Mouse (Mus musculus): ENCODE measurements at regions not wholly inside any gene's neighbourhood (a gene's known extent, or its start where the extent isn't known, plus 50 kb on each side); places are given as distances from the start of the nearest gene placed in this dataset.
A peak's percentile ranks its signal among the peaks of the same experiment; 100 is the strongest.

DNA sequence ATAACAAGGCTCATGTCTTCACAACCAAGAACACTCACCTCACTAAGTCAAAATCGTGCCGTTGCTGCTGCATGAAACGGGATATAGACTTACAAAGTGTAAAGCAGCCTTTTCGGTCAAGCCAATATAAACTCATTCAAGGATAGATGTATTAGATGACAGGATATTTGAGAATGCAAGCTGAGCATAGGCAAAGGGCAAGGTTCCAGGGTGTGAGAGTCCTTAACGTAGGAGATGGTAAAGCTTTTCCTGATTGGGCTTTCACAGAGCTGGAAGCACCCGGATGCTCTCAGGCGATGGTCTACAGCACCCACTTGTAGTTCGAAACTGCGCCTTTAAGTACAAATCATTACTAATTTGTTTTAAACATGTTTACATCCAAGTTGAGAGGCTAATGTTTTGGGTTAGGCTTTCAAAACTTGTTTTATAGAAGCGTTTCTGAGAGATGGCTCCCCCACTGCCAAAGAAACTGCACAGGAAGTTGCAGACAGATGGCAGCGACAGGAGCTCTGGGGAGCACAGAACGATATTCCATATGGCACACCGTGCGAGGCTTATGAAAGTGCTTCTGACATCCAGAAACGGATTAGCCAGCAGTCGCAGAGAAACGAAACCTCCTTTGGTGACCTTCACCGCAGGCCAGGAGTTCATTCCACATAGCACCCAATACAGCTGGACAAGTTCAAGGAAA, 54.1 kb upstream of the Rell1 start:
- DNase-seq (ENCODE audit: low spot score): no peak

DNA sequence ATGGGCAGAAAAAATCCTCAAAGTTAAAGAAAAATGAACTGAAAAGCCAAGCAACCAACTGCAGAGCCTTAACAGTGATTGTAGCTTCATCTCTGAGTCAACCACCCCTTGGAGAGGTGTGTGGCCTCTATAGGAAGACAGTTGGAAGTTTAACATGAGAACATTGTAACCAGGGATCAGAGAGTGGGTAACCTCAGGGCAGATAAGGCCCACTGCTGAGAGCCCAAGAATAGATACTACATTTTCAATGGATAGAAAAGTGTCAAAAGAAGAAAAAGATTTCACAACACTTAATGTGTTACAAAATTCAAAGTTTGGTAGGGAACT, 54.6 kb upstream of the Rell1 start:
- DNase-seq (ENCODE audit: low spot score): no peak

DNA sequence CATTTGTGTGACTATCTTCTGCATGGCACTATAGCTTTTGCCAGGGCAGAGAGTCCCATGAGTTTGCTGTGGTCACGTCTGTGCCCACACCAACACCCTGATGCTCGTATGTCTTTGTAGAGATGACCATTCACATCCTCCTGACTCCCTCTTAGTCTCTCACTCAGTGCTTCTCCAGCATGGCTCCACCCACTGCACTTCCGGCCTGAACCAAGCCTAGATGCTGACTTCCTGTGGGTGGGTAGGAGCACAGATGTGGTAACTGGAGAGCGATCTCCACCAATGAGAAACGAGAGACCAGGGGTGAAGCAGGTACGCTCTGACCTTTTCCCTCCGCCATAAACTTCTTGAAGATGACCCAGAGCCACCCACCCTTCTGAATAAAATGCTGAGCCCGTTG, 55.7 kb upstream of the Rell1 start:
- DNase-seq (ENCODE audit: low spot score): peak; percentile 22

DNA sequence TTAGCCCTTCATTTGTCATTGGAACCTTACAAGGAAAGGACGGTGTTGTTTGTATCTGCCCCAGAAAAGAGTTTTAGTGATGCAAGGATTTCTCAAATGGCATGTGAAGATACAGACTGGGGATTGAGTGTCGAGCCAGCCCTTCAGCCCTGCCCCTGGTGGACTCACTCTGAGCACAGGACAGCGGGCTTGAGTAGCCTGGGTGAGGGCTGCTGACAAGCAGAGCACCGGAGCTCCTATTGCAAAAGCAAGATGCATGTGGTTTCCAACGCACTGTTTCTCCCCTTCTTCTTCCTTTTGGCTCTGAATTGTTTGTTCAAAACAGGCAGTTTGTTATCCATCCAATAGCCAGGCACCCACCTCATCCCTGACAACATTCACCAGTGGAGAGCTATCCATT, 59.0 kb upstream of the Rell1 start:
- no peak for DNase-seq (ENCODE audit: low spot score)

DNA sequence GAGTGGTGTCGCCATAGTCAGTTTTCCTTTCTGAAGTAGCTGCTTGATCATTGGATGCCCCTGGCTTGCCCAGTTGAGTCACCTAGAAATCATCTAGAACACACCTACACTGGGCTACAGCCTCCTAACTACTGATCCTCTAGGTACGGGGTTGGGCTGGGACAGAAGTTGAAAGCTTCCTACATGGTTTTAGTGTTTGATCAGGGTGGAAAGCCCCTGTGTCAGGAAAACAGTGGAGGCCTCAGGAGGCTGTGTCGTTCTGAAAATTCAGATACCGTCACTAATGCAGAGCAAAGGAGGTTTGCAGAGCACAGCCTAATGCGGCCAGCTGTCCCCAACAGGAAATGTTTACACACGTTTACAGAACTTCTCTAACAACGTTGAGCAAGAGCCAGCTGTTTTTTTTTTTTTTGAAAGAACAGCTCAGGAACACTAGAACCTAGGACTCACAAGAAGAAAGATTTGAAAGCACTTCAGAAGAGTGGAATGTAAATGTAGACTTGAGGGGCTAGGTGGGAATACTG, 61.0 kb upstream of the Rell1 start:
- DNase-seq (ENCODE audit: low spot score): peak; percentile 54

DNA sequence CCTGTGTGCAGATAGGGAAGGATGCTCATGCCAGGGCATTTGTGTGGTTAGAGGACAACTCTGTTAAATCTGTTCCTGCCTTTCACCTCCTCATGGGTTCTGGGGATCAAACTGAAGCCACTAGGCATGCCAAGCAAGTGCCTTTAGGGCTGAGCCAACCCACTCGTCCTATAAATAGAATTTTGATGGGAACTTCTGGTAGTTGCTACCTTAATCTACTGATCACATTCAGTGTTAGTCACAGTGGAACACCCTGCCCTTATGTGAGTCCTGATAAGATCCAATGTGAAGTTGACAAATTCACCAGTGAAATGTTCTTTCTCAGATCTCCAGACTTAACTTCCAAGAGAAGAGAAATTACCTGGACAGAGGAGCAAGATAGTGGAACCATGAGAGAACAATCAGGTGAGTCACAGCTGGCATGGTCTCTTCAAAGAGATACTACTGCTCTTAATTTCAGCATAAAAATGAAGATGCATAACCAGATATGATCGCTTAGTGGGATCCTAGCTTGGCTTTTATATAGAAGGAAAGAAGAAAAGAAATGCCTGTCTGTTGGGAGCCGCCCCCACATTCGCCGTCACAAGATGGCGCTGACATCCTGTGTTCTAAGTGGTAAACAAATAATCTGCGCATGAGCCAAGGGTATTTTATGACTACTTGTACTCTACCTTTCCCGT, 61.7 kb upstream of the Rell1 start:
- peak; percentile 28 for DNase-seq (ENCODE audit: low spot score)

DNA sequence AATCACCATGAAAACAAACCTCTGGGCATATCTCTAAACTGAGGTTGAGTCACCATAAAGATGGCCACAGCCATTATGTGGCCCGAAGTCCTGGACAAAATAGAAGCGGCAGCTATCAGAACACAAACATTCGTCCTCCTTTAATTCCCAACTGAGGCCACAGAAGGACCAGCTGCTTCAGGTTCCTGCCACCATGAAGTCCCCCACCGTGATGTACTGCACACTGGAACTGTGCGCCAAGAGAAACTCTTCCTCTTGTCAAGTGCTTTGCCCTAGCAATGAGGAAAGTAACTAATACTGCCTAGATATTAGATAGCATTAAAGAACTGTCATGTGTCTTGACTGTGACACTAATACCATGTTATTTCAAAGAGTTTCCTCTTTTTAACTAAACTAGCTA, 54.4 kb upstream of the Pgm2 start:
- DNase-seq (ENCODE audit: low spot score): no peak

DNA sequence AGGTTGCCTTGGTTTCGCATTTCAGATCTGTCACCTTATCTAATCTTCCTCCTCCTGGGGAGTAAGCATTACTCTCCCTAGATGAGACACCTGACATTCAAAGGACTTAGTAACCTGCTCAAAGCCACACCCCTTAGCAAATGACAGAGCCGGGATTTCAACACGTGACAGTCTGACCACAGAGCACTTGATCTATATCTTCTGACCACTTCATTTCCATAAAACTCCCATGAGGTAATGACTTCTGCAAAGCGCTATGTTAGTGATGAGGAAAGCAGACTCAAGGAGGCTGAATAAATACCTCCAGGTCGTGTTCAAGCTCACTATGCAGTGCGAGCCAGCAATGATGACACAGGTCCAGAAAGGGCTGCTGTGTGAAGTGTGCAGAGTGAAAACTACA, 52.1 kb upstream of the Pgm2 start:
- peak; percentile 63 for DNase-seq (ENCODE audit: low spot score)

Data from lung, postnatal 25 days (tissue).